Mouse (Mus musculus) thymus, adult 2 months (tissue): ENCODE measurements around the gene Dhdds.
"Not testable (repeated sequence)": the region's sequence is repeated elsewhere in the genome, so short reads cannot be mapped to it uniquely, and the experiment has no call there.

Experiments used
- CTCF ChIP-seq: fragments of 200-500 bp; IDR thresholded peaks from 2 replicates; pipeline ENCODE4 v1.5.1; 2012; ENCODE audit warnings: mild to moderate bottlenecking, control low read depth, low read length, moderate library complexity, borderline replicate concordance; ENCODE audit not compliant: control insufficient read depth, poor library complexity, insufficient read depth; ENCODE audit errors: extremely low read depth
- POLR2A ChIP-seq: fragments of 200-500 bp; IDR thresholded peaks from 2 replicates; pipeline ENCODE4 v1.6.1; 2012; ENCODE audit warnings: mild to moderate bottlenecking, low read length, control low read depth, moderate library complexity; ENCODE audit not compliant: control insufficient read depth, poor library complexity, insufficient read depth; ENCODE audit errors: extremely low read depth

- not testable (repeated sequence) for TF ChIP-seq CTCF, POLR2A
These were observed 12.4 kb downstream of the Dhdds start for GRCm38 (mm10) chr4:133988289-133988688.
